Mouse (Mus musculus) liver, adult 2 months (tissue): ENCODE results near the gene Fbxl13. TPM values are rescaled to one million over a fixed set of nuclear protein-coding genes. Genes with fewer than 3 reads are reported as not detected.
A peak's percentile ranks its signal among the peaks of the same experiment; 100 is the strongest.

Experiments
- DNase-seq: peaks from one replicate; pipeline ENCODE4 v3.0.0-alpha.2; 2011; ENCODE audit warnings: low read depth, low spot score; ENCODE audit errors: extremely low read depth
- H3K27ac ChIP-seq: fragments of 200-500 bp; replicated peaks from 2 replicates; pipeline ENCODE4 v1.5.1; 2012; ENCODE audit warnings: low read depth, mild to moderate bottlenecking, control low read depth, inconsistent platforms, low read length; ENCODE audit not compliant: insufficient read depth
- H3K27me3 ChIP-seq: fragments of 200-500 bp; 2 replicates; pipeline ENCODE4 v1.6.1; 2012; ENCODE audit warnings: mild to moderate bottlenecking, moderate library complexity, low read length, inconsistent platforms; ENCODE audit not compliant: control insufficient read depth, insufficient read depth
- H3K36me3 ChIP-seq: fragments of 200-500 bp; 2 replicates; pipeline ENCODE4 v1.6.1; 2012; ENCODE audit warnings: low read length, inconsistent platforms; ENCODE audit not compliant: control insufficient read depth, insufficient read depth
- H3K4me1 ChIP-seq: fragments of 200-500 bp; 2 replicates; pipeline ENCODE4 v1.6.1; 2011; ENCODE audit warnings: low read length; ENCODE audit not compliant: control insufficient read depth, insufficient read depth
- H3K4me3 ChIP-seq: fragments of 200-500 bp; 2 replicates; pipeline ENCODE4 v1.5.1; 2011; ENCODE audit warnings: low read depth, mild to moderate bottlenecking, control low read depth, low read length, moderate library complexity; ENCODE audit not compliant: insufficient read depth
- H3K79me2 ChIP-seq: fragments of 200-500 bp; 2 replicates; pipeline ENCODE4 v1.6.1; 2012; ENCODE audit warnings: inconsistent platforms, mild to moderate bottlenecking, low read length, moderate library complexity; ENCODE audit not compliant: control insufficient read depth, insufficient read depth
- H3K9ac ChIP-seq: fragments of 200-500 bp; 2 replicates; pipeline ENCODE4 v1.6.1; 2012; ENCODE audit warnings: low read depth, mild to moderate bottlenecking, control low read depth, inconsistent platforms, low read length
- CTCF ChIP-seq: fragments of 200-500 bp; IDR thresholded peaks from 2 replicates; pipeline ENCODE4 v1.5.1; 2011; ENCODE audit warnings: low read depth, low read length, control low read depth
- POLR2A ChIP-seq: fragments of 200-500 bp; IDR thresholded peaks from 2 replicates; pipeline ENCODE4 v1.6.1; 2011; ENCODE audit warnings: low read length, control low read depth; ENCODE audit not compliant: insufficient read depth; ENCODE audit errors: extremely low read depth
- WGBS: fragments of 180-500 bp; shearing (Covaris S2); methylation state at CpG from one replicate; pipeline ENCODE4 v1.1.7; 2018; 5-methylcytosine and 5-hydroxymethylcytosine counted together
- polyA plus RNA-seq: library from polyadenylated mRNA; depleted of rRNA; stranded (reverse); fragments of >200 nt; gene quantifications from 2 replicates; pipeline ENCODE4 v1.2.3, GENCODE M21; 2012
- total RNA-seq: library from RNA; depleted of rRNA; stranded (reverse); fragments of >200 nt; gene quantifications from 2 replicates; pipeline ENCODE4 v1.2.3, GENCODE M21; 2014

Gene Fbxl13
- total and polyA plus RNA-seq, 2 experiments = under 0.01 TPM; not detected in 1

DNA sequence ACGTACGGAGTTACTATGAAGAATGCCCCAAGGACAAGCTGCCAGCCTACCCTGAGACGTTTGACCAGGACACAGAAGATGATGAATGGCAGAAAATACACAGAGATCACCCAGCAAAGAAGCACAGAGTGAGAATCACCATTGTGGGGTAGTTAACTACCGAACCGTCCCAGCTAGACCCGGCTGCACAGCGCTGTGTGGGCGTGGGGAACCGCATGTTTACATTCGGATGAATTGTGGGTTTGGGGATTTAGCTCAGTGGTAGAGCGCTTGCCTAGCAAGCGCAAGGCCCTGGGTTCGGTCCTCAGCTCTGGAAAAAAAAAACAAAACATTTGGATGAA, 70.3 kb downstream of the Fbxl13 start:
- H3K36me3 ChIP-seq = no peaks in the 10 kb centered on the region
- no peak overlapping the region for H3K27ac ChIP-seq
- no peak for TF ChIP-seq POLR2A
- no peak for TF ChIP-seq CTCF
- no peak overlapping the region for H3K4me3 ChIP-seq
- DNase-seq = no peak
- H3K27me3 ChIP-seq = no peaks in the 10 kb centered on the region
- H3K4me1 ChIP-seq = no peaks in the 10 kb centered on the region
- no peak overlapping the region for H3K9ac ChIP-seq
- 88% methylated on average over 13 of the region's 13 CpGs for WGBS
- no peaks in the 10 kb centered on the region for H3K79me2 ChIP-seq

DNA sequence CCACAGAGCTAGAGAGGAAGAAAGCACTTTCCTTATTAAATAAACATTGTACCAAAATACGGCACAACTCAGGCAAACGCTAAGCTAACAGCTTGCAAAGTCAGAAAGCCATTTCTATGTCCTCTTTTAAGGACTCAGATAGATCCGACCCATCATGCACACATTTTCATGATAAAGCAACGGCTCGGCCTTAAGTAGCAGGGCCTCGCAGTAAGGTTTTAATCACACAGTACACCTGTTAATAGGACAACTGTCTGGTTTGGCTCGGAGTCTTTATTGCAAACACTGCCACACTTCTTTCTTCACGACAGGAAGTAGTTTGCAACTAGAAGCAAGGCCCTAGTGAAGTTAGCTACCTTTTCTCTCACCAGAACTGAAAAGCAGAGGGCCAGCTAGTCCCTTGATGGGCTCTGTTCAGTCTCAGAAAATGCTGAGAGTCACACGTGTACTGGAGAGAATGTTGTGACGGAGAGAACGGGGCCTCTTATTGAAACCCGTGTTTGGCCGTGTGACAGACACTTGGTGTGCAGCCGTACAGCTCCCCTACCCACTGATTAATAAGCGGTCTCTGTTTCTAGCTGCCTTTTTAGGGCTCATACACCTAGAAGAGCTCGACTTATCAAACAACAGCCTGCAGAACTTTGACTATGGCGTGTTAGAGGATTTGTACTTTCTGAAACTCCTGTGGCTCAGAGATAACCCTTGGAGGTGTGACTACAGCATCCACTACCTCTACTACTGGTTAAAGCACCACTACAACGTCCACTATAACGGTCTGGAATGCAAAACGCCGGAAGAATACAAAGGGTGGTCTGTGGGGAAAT, 70.8 kb downstream of the Fbxl13 start:
- Histone ChIP-seq H3K9ac (no peak overlapping the region), H3K27ac (no peak overlapping the region), H3K4me1 (no peaks in the 10 kb centered on the region), H3K79me2 (no peaks in the 10 kb centered on the region), H3K4me3 (no peak overlapping the region), H3K36me3 (no peaks in the 10 kb centered on the region), H3K27me3 (no peaks in the 10 kb centered on the region)
- DNase-seq = no peak
- 85% methylated on average over 21 of the region's 21 CpGs for WGBS
- TF ChIP-seq POLR2A (no peak), CTCF (no peak)

DNA sequence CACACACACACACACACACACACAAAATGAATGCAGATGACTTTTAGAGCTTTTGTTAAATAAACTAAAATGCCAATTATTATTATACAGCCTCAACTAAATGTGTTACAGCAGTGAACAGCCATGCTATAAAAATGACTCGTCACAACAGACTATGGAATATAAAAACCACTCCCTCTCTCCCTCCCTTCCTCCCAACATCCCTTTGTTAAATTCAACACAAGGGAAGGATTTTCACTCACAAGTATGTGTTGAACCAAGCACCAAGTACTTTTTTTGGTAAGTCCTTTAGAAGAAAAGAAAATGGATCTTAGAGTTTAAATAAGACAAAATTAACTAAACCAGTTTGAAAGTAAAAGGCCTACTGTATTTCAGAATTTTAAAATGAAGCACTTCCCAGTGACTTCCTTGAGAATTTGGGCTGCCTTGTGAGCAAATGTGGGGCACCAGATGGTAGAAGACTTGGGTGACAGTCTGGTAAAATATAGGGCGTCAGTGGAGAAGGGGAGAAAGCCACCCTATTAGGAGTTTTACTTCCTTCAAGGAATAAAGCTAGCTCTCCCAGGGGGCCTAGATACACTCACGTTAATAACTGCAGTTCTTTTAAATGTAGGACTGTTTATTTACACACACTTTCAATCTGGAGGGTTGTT, 72.5 kb downstream of the Fbxl13 start:
- WGBS = 74% methylated on average over 3 of the region's 3 CpGs
- H3K36me3 ChIP-seq = no peaks in the 10 kb centered on the region
- TF ChIP-seq CTCF (no peak), POLR2A (no peak)
- H3K27ac ChIP-seq = no peak overlapping the region
- no peaks in the 10 kb centered on the region for H3K4me1 ChIP-seq
- H3K4me3 ChIP-seq = no peak overlapping the region
- H3K79me2 ChIP-seq = no peaks in the 10 kb centered on the region
- no peak for DNase-seq
- no peak overlapping the region for H3K9ac ChIP-seq
- no peaks in the 10 kb centered on the region for H3K27me3 ChIP-seq

DNA sequence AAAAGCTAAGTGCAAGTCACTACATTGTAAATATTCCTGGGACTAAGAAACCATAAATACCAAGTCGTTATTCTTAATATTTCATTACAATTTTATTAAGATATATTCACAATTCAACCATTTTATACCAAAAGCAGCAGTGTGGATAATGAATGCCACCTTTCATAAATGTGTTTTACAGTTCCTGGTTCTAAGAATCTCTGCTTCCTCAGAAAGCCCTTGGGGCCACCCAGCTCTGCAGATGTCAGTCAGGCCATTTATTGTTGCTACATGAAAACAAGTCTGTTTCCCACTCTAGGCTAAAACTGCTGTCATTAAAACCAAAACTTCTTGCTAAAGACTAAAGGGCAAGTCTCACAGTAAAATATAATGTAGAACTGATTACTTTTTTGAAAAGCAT, 77.7 kb downstream of the Fbxl13 start:
- no peak for TF ChIP-seq POLR2A
- no peak for TF ChIP-seq CTCF
- Histone ChIP-seq H3K79me2 (no peaks in the 10 kb centered on the region), H3K36me3 (no peaks in the 10 kb centered on the region), H3K4me3 (no peak overlapping the region), H3K27me3 (no peaks in the 10 kb centered on the region), H3K27ac (no peak overlapping the region), H3K4me1 (no peaks in the 10 kb centered on the region), H3K9ac (no peak overlapping the region)
- DNase-seq = no peak
- WGBS = 77% methylated on average over 1 of the region's 1 CpGs

DNA sequence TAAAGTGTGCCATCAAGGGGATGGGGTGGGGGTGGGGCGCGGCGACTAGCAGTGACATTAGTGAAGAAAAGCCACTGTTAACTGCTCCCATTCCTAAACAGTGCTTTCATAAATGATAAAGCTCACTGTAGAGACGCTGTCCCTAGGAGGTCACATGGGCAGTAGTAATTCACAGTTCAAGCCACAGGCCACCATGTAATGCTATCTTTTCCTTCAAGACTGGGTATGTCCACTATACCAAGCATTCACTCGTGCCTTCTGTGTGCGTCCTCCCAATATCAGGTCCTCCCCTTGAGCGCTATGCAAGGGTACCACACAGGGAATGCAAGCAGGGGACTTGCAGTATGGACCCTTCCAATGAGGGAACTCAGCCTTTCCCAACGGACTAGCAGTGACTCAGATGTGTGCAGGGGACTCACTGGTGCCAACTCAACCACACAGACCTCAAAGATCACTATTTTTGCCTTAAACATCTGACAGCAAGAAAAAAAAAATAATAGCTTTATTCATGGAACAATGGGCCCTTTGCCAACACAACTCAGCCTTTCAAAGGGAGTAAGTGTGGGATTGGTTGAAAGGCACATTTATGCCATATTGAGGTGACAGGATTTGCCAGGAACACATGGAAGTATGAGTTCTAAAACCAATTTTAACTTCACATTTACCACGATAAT, 79.9 kb downstream of the Fbxl13 start:
- H3K27me3 ChIP-seq = no peaks in the 10 kb centered on the region
- no peak overlapping the region for H3K9ac ChIP-seq
- TF ChIP-seq POLR2A = no peak
- no peak for TF ChIP-seq CTCF
- no peaks in the 10 kb centered on the region for H3K36me3 ChIP-seq
- DNase-seq = no peak
- 89% methylated on average over 9 of the region's 9 CpGs for WGBS
- no peaks in the 10 kb centered on the region for H3K79me2 ChIP-seq
- H3K4me3 ChIP-seq = no peak overlapping the region
- no peak overlapping the region for H3K27ac ChIP-seq
- H3K4me1 ChIP-seq = no peaks in the 10 kb centered on the region

DNA sequence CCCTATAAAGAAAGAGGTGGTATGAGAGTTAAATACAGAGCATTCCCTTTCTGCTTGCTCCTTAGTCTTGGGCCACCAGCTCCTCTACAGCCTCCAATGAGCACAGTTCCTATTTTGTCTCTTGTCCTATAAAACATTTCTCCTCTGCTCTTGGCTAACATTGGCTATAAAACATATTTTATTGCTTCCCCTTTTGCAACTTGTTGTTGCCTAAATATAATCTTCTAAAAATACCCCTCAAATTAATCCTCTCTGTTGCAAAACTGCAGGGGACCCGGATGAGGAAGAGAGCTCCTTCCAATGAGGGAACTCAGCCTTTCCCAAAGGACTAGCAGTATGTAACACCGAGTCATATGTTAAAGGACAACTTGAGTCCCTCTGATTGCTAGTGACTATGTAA, 81.5 kb downstream of the Fbxl13 start:
- no peak for TF ChIP-seq CTCF
- no peak for TF ChIP-seq POLR2A
- H3K27ac ChIP-seq = no peak overlapping the region; the same call in 1 of the 2 replicates
- H3K79me2 ChIP-seq = no peaks in the 10 kb centered on the region
- H3K36me3 ChIP-seq = no peaks in the 10 kb centered on the region
- no peak overlapping the region for H3K4me3 ChIP-seq
- H3K27me3 ChIP-seq = no peaks in the 10 kb centered on the region
- 84% methylated on average over 2 of the region's 2 CpGs for WGBS
- H3K4me1 ChIP-seq = no peaks in the 10 kb centered on the region
- peak; percentile 34 for DNase-seq
- H3K9ac ChIP-seq = no peak overlapping the region
